Mouse (Mus musculus) thymus, adult 2 months (tissue): ENCODE measurements around the gene Cyfip1. TPM values are rescaled to one million over a fixed set of nuclear protein-coding genes. Genes with fewer than 3 reads are reported as not detected.

Source experiments
- DNase-seq: peaks from one replicate; pipeline ENCODE4 v3.0.0; 2021
- H3K27ac ChIP-seq: fragments of 200-500 bp; 2 replicates; pipeline ENCODE4 v1.5.1; 2012; ENCODE audit warnings: low read length, control low read depth; ENCODE audit not compliant: control insufficient read depth, insufficient read depth
- H3K27me3 ChIP-seq: fragments of 200-500 bp; 2 replicates; pipeline ENCODE4 v1.6.1; 2012; ENCODE audit warnings: mild to moderate bottlenecking, low read length, moderate library complexity, mixed read lengths; ENCODE audit not compliant: control insufficient read depth, insufficient read depth
- H3K36me3 ChIP-seq: fragments of 200-500 bp; 2 replicates; pipeline ENCODE4 v1.6.1; 2012; ENCODE audit warnings: mild to moderate bottlenecking, low read length, moderate library complexity; ENCODE audit not compliant: control insufficient read depth, insufficient read depth
- H3K4me1 ChIP-seq: fragments of 200-500 bp; replicated peaks from 2 replicates; pipeline ENCODE4 v1.6.1; 2012; ENCODE audit warnings: low read length; ENCODE audit not compliant: control insufficient read depth, insufficient read depth
- H3K4me3 ChIP-seq: fragments of 200-500 bp; 2 replicates; pipeline ENCODE4 v1.5.1; 2012; ENCODE audit warnings: mild to moderate bottlenecking, low read length, control low read depth, moderate library complexity; ENCODE audit not compliant: control insufficient read depth, insufficient read depth
- CTCF ChIP-seq: fragments of 200-500 bp; IDR thresholded peaks from 2 replicates; pipeline ENCODE4 v1.5.1; 2012; ENCODE audit warnings: mild to moderate bottlenecking, control low read depth, low read length, moderate library complexity, borderline replicate concordance; ENCODE audit not compliant: control insufficient read depth, poor library complexity, insufficient read depth; ENCODE audit errors: extremely low read depth
- POLR2A ChIP-seq: fragments of 200-500 bp; IDR thresholded peaks from 2 replicates; pipeline ENCODE4 v1.6.1; 2012; ENCODE audit warnings: mild to moderate bottlenecking, low read length, control low read depth, moderate library complexity; ENCODE audit not compliant: control insufficient read depth, poor library complexity, insufficient read depth; ENCODE audit errors: extremely low read depth
- WGBS: fragments of 180-500 bp; shearing (Covaris S2); methylation state at CpG from one replicate; pipeline ENCODE4 v1.1.7; 2018; 5-methylcytosine and 5-hydroxymethylcytosine counted together
- polyA plus RNA-seq: library from polyadenylated mRNA; depleted of rRNA; stranded (reverse); fragments of >200 nt; gene quantifications from 2 replicates; pipeline ENCODE4 v1.2.3, GENCODE M21; 2012

Gene Cyfip1
- polyA plus RNA-seq, 1 experiment = 15.7 TPM

DNA sequence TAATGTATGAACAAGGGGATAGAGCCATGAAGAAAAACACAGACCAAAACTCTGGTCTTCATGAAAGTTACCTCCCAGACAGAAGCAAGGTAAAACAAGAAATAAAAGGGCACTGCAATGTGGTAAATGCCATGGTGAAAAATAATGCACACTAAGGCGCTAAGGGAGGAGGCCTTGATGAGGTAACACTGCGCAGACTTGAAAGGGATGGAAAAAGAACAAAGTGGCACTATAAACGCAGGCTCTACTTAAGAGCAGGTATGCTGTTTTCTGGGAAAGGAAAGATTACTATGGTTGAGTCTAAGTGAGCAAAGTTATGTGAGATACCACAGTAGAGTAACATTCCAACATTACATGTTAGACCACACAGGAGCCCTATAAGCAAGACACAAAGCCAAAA, 118.3 kb downstream of the Cyfip1 start:
- Histone ChIP-seq H3K27me3 (no peaks in the 10 kb centered on the region), H3K36me3 (no peaks in the 10 kb centered on the region), H3K4me3 (no peak overlapping the region), H3K4me1 (peaks cover 2% of the 10 kb centered on the region; the same call in 1 of the 2 replicates), H3K27ac (no peak overlapping the region)
- TF ChIP-seq POLR2A = no peak
- TF ChIP-seq CTCF = no peak
- 67% methylated on average over 3 of the region's 3 CpGs for WGBS
- no peak for DNase-seq

DNA sequence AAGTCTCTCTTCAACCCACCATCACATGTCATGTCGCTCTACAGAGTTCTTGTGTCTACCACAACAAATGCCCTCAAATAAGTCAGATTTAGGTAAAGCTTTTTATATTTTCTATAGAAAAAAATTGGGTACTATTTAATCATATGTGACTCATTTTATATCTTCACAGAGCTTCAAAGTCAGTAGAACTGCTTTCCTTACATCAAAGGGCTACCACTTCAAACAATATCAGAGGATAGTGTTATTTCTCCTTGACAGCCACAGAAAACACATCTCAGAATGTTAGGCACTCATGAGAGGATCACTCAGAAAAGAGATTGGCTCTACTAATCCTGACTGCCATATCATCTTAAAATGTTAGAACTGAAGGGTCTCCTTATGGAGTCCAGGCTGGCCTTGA, 119.0 kb downstream of the Cyfip1 start:
- Histone ChIP-seq H3K27me3 (no peaks in the 10 kb centered on the region), H3K4me3 (no peak overlapping the region), H3K36me3 (no peaks in the 10 kb centered on the region), H3K4me1 (peaks cover 2% of the 10 kb centered on the region; the same call in 1 of the 2 replicates), H3K27ac (no peak overlapping the region)
- WGBS = 45% methylated on average over 1 of the region's 1 CpGs
- TF ChIP-seq POLR2A = no peak
- TF ChIP-seq CTCF = no peak
- no peak for DNase-seq

GRCm38 (mm10) chr7:55962004-55962908, 120.7 kb downstream of the Cyfip1 start, which contains the start of gene Nipa2:
Gene Nipa2 (minus strand): TSS chr7:55962476.
- DNase-seq = peak; percentile 92
- Histone ChIP-seq H3K36me3 (no peaks in the 10 kb centered on the region), H3K4me3 (peak within 1 kb of the TSS; percentile 72), H3K4me1 (peaks cover 2% of the 10 kb centered on the region; the same call in 1 of the 2 replicates), H3K27me3 (no peaks in the 10 kb centered on the region), H3K27ac (peak within 1 kb of the TSS; percentile 38; the same call in 1 of the 2 replicates)
- TF ChIP-seq POLR2A (peak; percentile 65; the same call in 1 of the 2 replicates), CTCF (0 out of 2 replicates have a peak, but pooled peaks have one; percentile 47)
- under 1% methylated on average over 70 of the region's 70 CpGs for WGBS

DNA sequence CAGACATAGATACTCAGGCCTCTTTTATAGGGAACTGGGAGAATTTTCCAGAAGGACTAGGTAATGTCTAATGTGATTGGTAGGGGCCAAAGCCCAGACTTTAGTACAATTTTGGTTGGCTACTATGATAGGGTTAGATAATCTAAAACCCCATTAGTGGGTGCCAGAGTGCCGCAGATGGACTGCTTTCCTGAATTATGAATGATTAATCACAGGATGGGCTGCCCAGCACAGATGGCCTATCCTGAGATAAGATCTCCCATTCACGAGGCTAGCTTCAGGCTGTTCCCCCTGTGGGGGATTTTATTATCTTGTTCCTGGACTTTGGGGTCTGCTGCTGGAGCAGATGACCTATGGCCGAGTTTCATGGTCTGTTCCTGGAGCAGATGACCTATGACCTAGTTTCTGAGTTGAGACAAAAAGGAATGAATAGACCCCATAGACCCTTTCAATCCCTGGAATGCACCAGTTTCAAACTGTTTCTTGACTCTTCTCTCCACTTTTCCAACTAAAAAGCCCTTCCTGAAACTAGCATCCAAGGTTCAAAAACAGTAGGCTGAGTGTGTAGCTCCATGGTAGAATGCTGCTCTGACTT, 125.4 kb downstream of the Cyfip1 start:
- H3K4me3 ChIP-seq = no peak overlapping the region
- 0 out of 2 replicates have a peak, but pooled peaks cover 2% of the 10 kb centered on the region for H3K4me1 ChIP-seq
- 84% methylated on average over 3 of the region's 3 CpGs for WGBS
- no peak for DNase-seq
- TF ChIP-seq POLR2A (no peak), CTCF (no peak)
- no peak overlapping the region for H3K27ac ChIP-seq
- H3K36me3 ChIP-seq = no peaks in the 10 kb centered on the region
- no peaks in the 10 kb centered on the region for H3K27me3 ChIP-seq

DNA sequence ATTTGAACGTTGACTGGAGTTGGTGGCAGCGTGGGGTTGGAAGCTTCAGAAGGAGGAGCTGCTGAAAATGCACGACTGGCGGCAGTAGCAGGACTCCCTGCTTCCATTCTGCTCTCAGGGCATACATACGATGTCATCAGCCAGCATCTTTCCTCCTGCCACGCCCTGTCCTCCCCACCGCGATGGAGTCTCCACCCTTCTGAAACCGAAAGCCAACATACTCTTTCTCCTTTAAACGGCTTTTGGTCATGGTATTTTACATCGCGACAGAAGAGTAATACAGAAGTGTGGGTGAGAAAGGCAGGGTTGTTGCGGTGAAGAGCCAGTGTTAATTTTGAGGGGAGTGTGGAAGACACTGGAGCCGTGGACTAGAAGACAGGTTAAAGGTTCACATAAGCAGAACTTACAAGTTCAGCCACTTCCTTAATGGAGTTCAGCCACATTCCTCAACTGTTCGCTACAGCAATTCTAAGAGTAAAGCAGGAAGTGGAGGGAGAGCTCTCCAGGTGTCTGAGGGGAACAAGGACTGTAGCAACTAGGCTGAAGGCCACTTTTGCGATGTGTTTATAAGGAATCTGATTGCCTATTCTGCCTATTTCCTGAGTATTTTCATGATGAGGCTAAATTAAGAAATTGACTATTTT, 126.8 kb downstream of the Cyfip1 start:
- H3K4me3 ChIP-seq = peak overlapping the region; percentile 42
- 2% methylated on average over 16 of the region's 16 CpGs for WGBS
- 0 out of 2 replicates have a peak, but pooled peaks cover 2% of the 10 kb centered on the region for H3K4me1 ChIP-seq
- H3K27ac ChIP-seq = no peak overlapping the region
- DNase-seq = peak; percentile 23
- no peaks in the 10 kb centered on the region for H3K27me3 ChIP-seq
- no peaks in the 10 kb centered on the region for H3K36me3 ChIP-seq
- TF ChIP-seq CTCF (no peak), POLR2A (no peak)

DNA sequence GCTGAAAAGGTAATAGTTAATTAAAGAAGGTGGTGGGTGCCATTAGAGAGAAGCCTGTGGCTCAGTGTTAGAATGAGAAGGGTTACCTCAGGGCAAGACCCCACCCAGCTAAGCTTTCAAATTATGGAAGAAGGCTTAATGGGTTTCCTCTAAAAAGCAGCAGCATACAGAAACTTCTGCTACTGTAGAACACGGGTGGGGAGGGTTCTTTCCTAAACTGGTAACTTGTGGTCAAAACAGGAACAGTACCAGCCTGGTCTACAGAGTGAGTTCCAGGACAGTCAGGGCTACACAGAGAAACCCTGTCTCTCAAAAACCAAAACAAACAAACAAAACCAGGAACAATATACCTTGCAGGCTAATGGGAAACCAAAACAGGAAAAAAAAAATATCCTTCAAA, 127.9 kb downstream of the Cyfip1 start:
- 13% methylated on average over 1 of the region's 1 CpGs for WGBS
- no peaks in the 10 kb centered on the region for H3K27me3 ChIP-seq
- no peak overlapping the region for H3K27ac ChIP-seq
- no peak overlapping the region for H3K4me3 ChIP-seq
- DNase-seq = no peak
- TF ChIP-seq POLR2A (no peak), CTCF (no peak)
- H3K4me1 ChIP-seq = 0 out of 2 replicates have a peak, but pooled peaks cover 2% of the 10 kb centered on the region
- H3K36me3 ChIP-seq = no peaks in the 10 kb centered on the region
